Mouse (Mus musculus) gastrocnemius, postnatal 4 days (tissue): ENCODE data around the gene Per2. TPM values are rescaled to one million over a fixed set of nuclear protein-coding genes. Genes with fewer than 3 reads are reported as not detected.

Experiments used
- DNase-seq, 2 experiments: peaks; one replicate each; pipeline ENCODE4 v3.0.0; 2021 to 2022; ENCODE audit warnings: low spot score in 2 of 2, mixed read lengths in 2 of 2
- total RNA-seq, 2 experiments: library from RNA; stranded (reverse); gene quantifications; 2 replicates each; pipeline ENCODE4 v1.2.3; 2021

Per2 gene
- total RNA-seq, 2 experiments from 2014 or later, result 7.2 to 8.6 TPM

GRCm38 (mm10) chr1:91398260-91399062 lies 60.7 kb downstream of the Per2 start, which contains the start of gene Ilkap:
TSS of gene Ilkap (minus strand) at chr1:91398815.
- peak; percentile 76 to 84 for DNase-seq

- DNase-seq, result peak in 1 of 2 experiments; percentile 24
Observed at GRCm38 (mm10) chr1:91397927-91398259, 61.2 kb downstream of the Per2 start.

GRCm38 (mm10) chr1:91390369-91390768 lies 68.8 kb downstream of the Per2 start:
- no peak for DNase-seq

GRCm38 (mm10) chr1:91381091-91381471 lies 78.0 kb downstream of the Per2 start:
- no peak for DNase-seq

GRCm38 (mm10) chr1:91380453-91381090 lies 78.6 kb downstream of the Per2 start:
- peak; percentile 57 to 78 for DNase-seq

- no peak for DNase-seq
Observed at GRCm38 (mm10) chr1:91373414-91373835, 85.7 kb downstream of the Per2 start.

GRCm38 (mm10) chr1:91370055-91370454 lies 89.1 kb downstream of the Per2 start:
- no peak for DNase-seq

GRCm38 (mm10) chr1:91369408-91369807 lies 89.7 kb downstream of the Per2 start:
- DNase-seq, result no peak

GRCm38 (mm10) chr1:91367295-91367694 lies 91.8 kb downstream of the Per2 start:
- DNase-seq, result no peak

- DNase-seq, result peak; percentile 66 to 71
Observed at GRCm38 (mm10) chr1:91366215-91367108, 92.7 kb downstream of the Per2 start, which contains the start of gene Erfe. TSS of gene Erfe (plus strand) at chr1:91366430.

Other genes starting within 250 kb of the Per2 start
- 10 to 100 TPM; 52.5 to 55.5 TPM for gene Ube2f, start 209.0 kb downstream of the Per2 start, total RNA-seq
- 10 to 100 TPM; 10.9 to 11.5 TPM for gene Scly, start 161.0 kb downstream of the Per2 start, total RNA-seq
- gene Espnl, start 137.2 kb downstream of the Per2 start, total RNA-seq, result under 1 TPM; 0.29 to 0.37 TPM
- 10 to 100 TPM; 68.6 to 73.2 TPM for gene Klhl30, start 108.3 kb downstream of the Per2 start, total RNA-seq
- 1 to 10 TPM in 1 of 2 experiments, under 1 TPM in 1; 0.88 to 2.2 TPM for gene Erfe, start 92.9 kb downstream of the Per2 start, total RNA-seq
- 10 to 100 TPM; 65.7 to 71.3 TPM for gene Ilkap, start 60.5 kb downstream of the Per2 start, total RNA-seq
- 10 to 100 TPM; 31.2 to 37.4 TPM for gene Hes6, start 45.3 kb downstream of the Per2 start, total RNA-seq
- 1 to 10 TPM; 4.4 to 4.5 TPM for gene Traf3ip1, start 35.3 kb upstream of the Per2 start, total RNA-seq
- gene Asb1, start 81.2 kb upstream of the Per2 start, total RNA-seq, result 10 to 100 TPM; 14.2 to 18.1 TPM